Mouse (Mus musculus) lung, embryonic 15.5 days (tissue): Measurements from ENCODE around the gene Ctps2. TPM values are rescaled to one million over a fixed set of nuclear protein-coding genes. Genes with fewer than 3 reads are reported as not detected.
"Not testable (repeated sequence)": the region's sequence is repeated elsewhere in the genome, so short reads cannot be mapped to it uniquely, and the experiment has no call there.

Source experiments
- ATAC-seq: fragments of 200-750 bp; cut with Nextera tagmentation; 2 replicates; pipeline ENCODE4 v1.8.0; 2017; ENCODE audit warnings: moderate number of reproducible peaks, borderline replicate concordance; ENCODE audit not compliant: low FRiP score, low TSS enrichment; ENCODE audit errors: extremely low read depth
- H3K27ac ChIP-seq: fragments of 300-500 bp; sonication (generic); 2 replicates; pipeline ENCODE4 v1.5.1; 2015; ENCODE audit warnings: moderate library complexity, mild to moderate bottlenecking, inconsistent platforms
- H3K27me3 ChIP-seq: fragments of 300-500 bp; sonication (generic); 2 replicates; pipeline ENCODE4 v1.6.1; 2015; ENCODE audit warnings: inconsistent platforms
- H3K36me3 ChIP-seq: fragments of 300-500 bp; sonication (generic); 2 replicates; pipeline ENCODE4 v1.6.1; 2015; ENCODE audit warnings: inconsistent platforms
- H3K4me1 ChIP-seq: fragments of 300-500 bp; sonication (generic); 2 replicates; pipeline ENCODE4 v1.6.1; 2015; ENCODE audit warnings: inconsistent platforms
- H3K4me2 ChIP-seq: fragments of 300-500 bp; sonication (generic); 2 replicates; pipeline ENCODE4 v1.6.1; 2015; ENCODE audit warnings: inconsistent platforms, mild to moderate bottlenecking, moderate library complexity
- H3K4me3 ChIP-seq: fragments of 300-500 bp; sonication (generic); 2 replicates; pipeline ENCODE4 v1.5.1; 2015; ENCODE audit warnings: mild to moderate bottlenecking, inconsistent platforms
- H3K9ac ChIP-seq: fragments of 300-500 bp; sonication (generic); 2 replicates; pipeline ENCODE4 v1.6.1; 2015; ENCODE audit warnings: inconsistent platforms
- H3K9me3 ChIP-seq: fragments of 300-500 bp; sonication (generic); 2 replicates; pipeline ENCODE4 v1.6.1; 2016; ENCODE audit warnings: inconsistent platforms
- WGBS: fragments of 180-500 bp; shearing (Covaris S2); methylation state at CpG from one replicate; pipeline ENCODE4 v1.1.7; 2015; 5-methylcytosine and 5-hydroxymethylcytosine counted together
- polyA plus RNA-seq: library from polyadenylated mRNA; unstranded; fragments of >200 nt; fragmentation: Nextera tagmentation; extraction: Ambion mirVana; gene quantifications from 2 replicates; pipeline ENCODE4 v1.2.1, GENCODE M21; 2015

The Ctps2 gene
- polyA plus RNA-seq: 90.0 and 90.9 TPM in 2 replicates

DNA sequence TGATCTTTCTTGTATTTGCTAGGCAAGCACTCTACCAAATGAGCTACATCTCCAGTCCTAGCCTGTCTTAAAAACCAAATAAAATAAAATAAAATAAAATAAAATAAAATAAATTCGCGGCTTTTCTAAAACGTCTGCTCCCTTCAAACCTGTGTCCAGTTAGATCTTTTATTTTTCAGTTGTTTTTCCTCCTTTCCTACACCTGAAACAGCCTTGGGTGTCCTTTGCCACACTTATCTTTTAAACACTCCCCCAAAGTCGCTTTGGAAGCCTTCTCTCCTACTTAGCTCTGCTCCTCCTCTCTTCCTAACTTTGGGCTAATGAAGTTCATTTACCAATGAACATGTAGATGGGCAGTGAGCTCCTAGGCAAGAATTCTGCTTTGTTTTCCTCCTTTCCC, at the start of gene Ctps2:
Gene Ctps2, plus strand, starts transcription at position 301 of the 400 bp plus-strand sequence.
- H3K9ac ChIP-seq: peak within 1 kb of the TSS; percentile 60
- no peak for ATAC-seq
- H3K4me3 ChIP-seq: peak within 1 kb of the TSS; percentile 61
- H3K27me3 ChIP-seq: peaks cover 2% of the 10 kb centered on the region; the same call in 1 of the 2 replicates
- H3K27ac ChIP-seq: peak within 1 kb of the TSS; percentile 88
- WGBS: 25% methylated on average over 4 of the region's 4 CpGs
- H3K9me3 ChIP-seq: no peaks in the 10 kb centered on the region
- no peaks in the 10 kb centered on the region for H3K36me3 ChIP-seq
- H3K4me1 ChIP-seq: no peaks in the 10 kb centered on the region
- peak within 1 kb of the TSS; percentile 67 for H3K4me2 ChIP-seq

DNA sequence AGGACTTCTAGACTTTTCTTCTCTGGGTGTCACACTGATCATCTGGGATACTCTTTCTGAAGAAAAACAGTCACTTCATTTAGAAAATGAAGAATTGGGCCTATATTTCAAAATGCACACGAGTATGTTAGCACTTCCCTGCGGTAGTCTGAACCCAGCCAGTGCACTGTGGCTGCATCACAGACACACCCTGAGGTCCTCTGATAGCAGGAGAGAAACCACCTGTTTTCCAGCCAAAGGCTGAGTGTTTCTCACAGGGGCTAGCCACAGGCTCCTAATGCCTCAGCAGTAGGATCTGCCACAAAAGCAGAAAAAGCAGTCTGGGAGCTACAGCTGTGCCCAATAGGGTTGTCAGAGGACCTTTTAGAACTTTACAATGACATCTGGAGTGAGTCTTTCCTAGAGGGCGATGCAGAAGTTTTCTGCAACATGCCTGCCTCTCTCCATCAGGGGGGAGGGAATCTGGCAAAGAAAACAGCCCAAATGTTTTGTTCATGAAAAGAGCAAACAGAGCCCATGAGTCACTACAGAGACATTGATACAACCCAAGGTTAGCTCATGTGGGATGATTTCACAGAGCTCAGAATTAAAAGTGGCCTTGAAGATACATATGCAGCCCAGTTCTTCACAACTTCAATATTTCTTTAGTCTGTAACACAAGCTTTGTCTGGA, 32.6 kb upstream of the Ctps2 start:
- Histone ChIP-seq H3K9me3 (no peaks in the 10 kb centered on the region), H3K9ac (no peak overlapping the region), H3K4me1 (no peaks in the 10 kb centered on the region), H3K4me2 (no peak overlapping the region), H3K27me3 (no peaks in the 10 kb centered on the region), H3K4me3 (no peak overlapping the region), H3K27ac (no peak overlapping the region), H3K36me3 (peaks cover 5% of the 10 kb centered on the region; the same call in 1 of the 2 replicates)
- no peak for ATAC-seq
- 65% methylated on average over 3 of the region's 3 CpGs for WGBS

DNA sequence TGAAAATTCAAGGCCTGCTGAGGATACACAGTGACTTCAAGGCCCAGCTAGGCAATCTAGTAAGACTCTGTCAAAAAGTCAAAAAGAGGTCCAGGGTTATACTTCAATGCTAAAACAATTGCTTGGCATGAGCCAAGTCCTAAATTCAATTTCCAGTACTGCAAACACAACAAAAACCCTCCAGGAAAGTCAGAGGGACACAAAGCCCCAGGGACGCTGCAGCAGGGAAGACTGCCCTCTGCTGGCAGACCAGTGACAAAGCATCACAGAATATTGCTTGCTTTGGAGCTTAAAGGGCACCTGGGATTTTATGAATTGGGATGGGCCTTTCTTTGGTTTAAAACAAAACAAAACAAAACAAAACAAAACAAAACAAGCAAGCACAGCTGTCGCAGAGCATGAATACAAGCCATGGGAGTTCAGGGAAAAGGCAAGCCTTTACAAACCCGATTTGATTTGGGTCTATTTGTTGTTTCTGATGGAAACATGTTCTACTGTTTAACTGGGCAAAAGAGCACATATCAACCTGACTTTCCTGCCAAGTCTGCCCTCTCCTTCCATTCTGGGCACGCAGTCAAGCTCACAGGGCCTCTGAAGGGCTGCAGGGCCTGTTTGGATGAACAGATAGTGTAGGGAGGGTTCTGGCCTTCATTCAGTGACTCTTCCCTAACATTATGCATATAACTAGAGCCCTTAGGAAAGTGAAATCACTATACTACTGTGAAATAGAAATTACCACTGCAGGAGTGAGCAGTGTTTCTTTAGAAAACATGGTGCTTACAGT, 29.1 kb upstream of the Ctps2 start:
- Histone ChIP-seq H3K27ac (no peak overlapping the region), H3K36me3 (no peaks in the 10 kb centered on the region), H3K27me3 (no peaks in the 10 kb centered on the region), H3K9me3 (no peaks in the 10 kb centered on the region), H3K9ac (no peak overlapping the region), H3K4me3 (no peak overlapping the region), H3K4me1 (no peaks in the 10 kb centered on the region), H3K4me2 (no peak overlapping the region)
- WGBS: 37% methylated on average over 4 of the region's 4 CpGs
- no peak for ATAC-seq

DNA sequence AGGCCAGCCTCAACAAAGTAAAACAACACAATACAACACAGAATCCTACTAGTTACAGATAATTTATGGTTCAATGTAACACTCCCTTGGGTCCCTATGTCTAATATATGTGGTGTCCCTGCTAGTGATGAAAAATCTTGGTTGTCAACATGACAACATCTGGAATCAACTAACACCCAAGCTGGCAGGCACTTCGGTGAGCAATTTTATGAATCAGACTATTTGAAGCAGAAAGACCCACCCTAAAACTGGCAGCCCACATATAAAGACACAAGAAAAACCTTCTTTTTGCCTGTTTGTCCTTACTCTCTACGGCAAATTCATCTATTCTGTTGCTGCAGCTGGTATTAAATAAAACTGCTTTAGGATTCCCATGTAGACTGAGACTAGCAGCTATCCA, 27.3 kb upstream of the Ctps2 start:
- Histone ChIP-seq H3K27ac (no peak overlapping the region), H3K4me2 (no peak overlapping the region), H3K27me3 (no peaks in the 10 kb centered on the region), H3K36me3 (no peaks in the 10 kb centered on the region; the same call in 1 of the 2 replicates), H3K9me3 (no peaks in the 10 kb centered on the region), H3K9ac (no peak overlapping the region), H3K4me3 (no peak overlapping the region), H3K4me1 (no peaks in the 10 kb centered on the region)
- 85% methylated on average over 2 of the region's 2 CpGs for WGBS
- no peak for ATAC-seq

DNA sequence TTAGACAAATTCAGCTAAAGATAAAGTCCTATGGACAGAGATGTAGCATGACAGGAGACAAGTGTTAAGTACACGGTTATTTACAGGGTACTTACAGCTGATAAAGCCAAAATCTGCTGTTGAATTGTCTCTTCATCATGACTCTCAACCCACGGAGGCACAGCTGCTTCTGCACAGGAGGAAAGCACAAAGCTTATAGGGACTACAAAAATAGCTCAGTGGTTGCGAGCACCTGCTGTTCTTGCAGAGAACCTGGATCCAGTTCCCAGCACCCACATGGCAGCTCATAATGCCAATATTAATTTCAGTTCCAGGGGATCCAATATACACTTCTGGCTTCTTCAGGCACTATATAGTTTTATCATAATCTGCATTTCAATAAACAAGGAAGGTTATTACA, 22.8 kb upstream of the Ctps2 start:
- Histone ChIP-seq H3K4me3 (no peak overlapping the region), H3K36me3 (no peaks in the 10 kb centered on the region; the same call in 1 of the 2 replicates), H3K27ac (no peak overlapping the region), H3K9ac (no peak overlapping the region), H3K27me3 (no peaks in the 10 kb centered on the region), H3K9me3 (no peaks in the 10 kb centered on the region), H3K4me1 (no peaks in the 10 kb centered on the region), H3K4me2 (no peak overlapping the region)
- WGBS: 87% methylated on average over 3 of the region's 3 CpGs
- ATAC-seq: no peak

DNA sequence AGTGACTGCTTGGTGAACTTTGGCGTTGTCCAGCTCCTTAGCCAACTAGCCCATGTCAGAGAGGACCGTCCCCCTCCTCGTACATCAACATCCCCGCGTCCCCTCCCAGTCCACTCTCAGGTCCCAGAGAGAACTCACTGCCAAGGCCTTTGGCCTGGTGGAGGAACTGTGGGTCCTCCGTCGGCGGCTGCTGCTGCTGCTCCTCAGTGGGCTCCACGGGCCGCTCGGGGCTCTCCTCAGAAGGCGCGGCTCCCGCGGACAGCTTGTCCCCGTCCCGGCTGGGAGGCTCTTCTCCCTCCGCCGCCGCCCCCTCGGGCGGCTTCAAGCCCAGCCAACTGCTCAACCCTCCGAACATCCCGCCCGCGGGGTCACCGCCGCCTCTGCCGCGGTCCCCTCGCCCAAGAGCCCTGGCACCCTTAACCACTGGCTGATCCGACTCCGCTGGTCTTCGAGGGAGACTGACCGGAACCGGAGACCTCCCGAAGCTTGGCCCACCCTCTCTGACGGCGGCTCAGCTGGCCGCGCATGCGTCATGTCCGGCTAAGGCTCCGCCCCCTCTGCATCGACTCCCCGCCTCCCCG, 13.0 kb upstream of the Ctps2 start, which contains the start of gene Syap1:
Gene Syap1, minus strand, starts transcription at position 517 of the 581 bp plus-strand sequence.
- 12% methylated on average over 42 of the region's 47 CpGs for WGBS
- Histone ChIP-seq H3K4me2 (peak within 1 kb of the TSS; percentile 54), H3K4me1 (no peaks in the 10 kb centered on the region; the same call in 1 of the 2 replicates), H3K9ac (peak within 1 kb of the TSS; percentile 73), H3K27me3 (no peaks in the 10 kb centered on the region), H3K36me3 (no peaks in the 10 kb centered on the region), H3K9me3 (no peaks in the 10 kb centered on the region), H3K4me3 (peak within 1 kb of the TSS; percentile 72), H3K27ac (peak within 1 kb of the TSS; percentile 70)
- ATAC-seq: peak; percentile 98

DNA sequence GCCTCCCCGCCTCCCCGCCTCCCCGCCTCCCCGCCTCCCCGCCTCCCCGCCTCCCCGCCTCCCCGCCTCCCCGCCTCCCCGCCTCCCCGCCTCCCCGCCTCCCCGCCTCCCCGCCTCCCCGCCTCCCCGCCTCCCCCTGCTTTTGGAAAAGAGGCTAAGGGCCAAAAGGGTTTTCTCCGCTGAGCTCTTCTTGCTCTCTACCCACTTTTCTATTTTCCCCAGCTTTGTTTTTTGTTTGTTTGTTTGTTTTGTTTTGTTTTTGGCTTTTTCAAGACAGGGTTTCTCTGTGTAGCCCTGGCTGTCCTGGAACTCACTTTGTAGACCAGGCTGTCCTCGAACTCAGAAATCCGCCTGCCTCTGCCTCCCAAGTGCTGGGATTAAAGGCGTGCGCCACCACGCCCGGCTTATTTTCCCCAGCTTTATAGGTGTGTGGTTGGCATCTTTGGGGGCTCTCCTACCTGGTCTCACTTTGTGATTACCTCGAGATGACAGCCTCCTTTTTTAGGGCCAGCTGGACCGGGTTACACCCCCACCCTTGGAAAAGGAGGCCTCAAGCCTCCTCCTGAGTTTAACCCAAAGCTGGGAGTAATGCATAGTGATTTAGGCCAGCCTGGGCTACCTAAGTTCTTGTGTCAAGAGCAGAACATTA, 12.3 kb upstream of the Ctps2 start:
- not testable (repeated sequence) for H3K27me3 ChIP-seq, H3K4me2 ChIP-seq, H3K4me3 ChIP-seq, H3K4me1 ChIP-seq, H3K36me3 ChIP-seq, H3K27ac ChIP-seq, H3K9me3 ChIP-seq, H3K9ac ChIP-seq
- peak; percentile 25 for ATAC-seq
- WGBS: 77% methylated on average over 9 of the region's 25 CpGs

DNA sequence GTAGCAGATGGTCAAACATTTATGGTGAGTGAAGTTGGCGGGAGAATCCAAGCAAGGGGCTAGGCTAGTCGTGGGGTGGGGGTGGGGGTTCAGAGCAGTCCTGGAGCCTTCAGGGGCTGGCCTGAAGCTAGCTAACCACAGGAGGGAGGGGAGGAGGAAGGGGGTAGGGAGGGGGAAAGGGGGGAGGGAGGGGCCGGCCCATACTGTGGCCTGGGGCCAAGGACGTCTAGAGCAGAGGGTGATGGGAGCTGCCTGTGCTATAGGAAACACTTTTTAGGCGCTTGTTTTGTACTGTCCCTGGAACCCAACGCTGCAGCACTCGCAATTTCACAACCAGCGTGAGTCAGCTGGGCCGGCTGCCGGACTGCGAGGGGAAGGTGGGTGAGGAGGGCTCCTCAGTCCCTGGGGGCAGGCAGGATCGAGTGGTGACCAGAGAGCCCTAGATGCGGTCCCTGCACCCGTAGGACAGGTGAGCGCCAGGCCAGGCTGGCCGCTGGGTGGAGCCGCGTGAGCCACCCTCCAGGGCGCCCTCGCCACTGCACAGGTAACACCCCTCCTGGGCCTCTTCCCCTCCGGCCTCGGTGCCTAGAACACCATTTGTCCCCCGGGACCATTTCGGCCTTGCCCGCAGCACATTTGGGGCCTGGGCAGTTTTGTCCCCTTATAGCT, 467 bp downstream of the Ctps2 start:
- Histone ChIP-seq H3K36me3 (no peaks in the 10 kb centered on the region), H3K27ac (peak overlapping the region; percentile 88), H3K27me3 (peaks cover 2% of the 10 kb centered on the region; the same call in 1 of the 2 replicates), H3K9ac (peak overlapping the region; percentile 60), H3K4me3 (peak overlapping the region; percentile 61), H3K4me2 (peak overlapping the region; percentile 67), H3K4me1 (no peaks in the 10 kb centered on the region), H3K9me3 (no peaks in the 10 kb centered on the region)
- WGBS: 15% methylated on average over 23 of the region's 25 CpGs
- ATAC-seq: peak; percentile 93

DNA sequence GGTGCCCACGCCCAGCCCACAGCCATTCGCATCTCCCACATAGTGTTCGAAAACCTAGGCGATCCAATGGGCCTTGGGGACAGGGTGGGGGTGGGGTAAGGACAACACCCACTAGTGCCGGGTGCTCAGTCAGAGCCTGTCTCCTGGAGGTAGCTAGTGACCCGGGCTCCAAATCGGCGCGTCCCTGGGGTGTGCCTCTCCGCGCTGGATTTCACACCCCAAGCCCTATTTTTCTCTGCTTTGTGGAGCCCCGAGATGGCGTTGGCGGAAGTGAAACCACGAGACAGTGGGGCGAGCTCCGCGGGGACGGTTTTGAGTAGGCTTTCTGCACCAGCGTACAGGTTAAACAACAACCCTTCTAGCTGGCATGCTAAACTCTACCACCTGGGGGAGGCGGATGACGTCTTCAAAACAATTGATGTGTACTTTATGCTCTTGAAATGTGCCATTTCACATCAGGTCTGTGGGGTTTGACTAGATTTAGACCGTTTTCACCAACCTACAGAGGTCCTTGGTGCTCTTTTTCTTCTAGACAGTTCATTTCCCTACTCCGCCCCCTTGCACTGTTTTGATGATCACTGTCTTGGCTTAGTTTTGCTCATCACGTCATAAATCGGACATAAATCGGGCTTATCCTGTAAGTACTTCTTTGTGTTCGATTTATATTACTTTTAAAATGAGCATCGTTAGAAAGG, 1.1 kb downstream of the Ctps2 start:
- peaks cover 2% of the 10 kb centered on the region; the same call in 1 of the 2 replicates for H3K27me3 ChIP-seq
- H3K27ac ChIP-seq: peak overlapping the region; percentile 88
- peak overlapping the region; percentile 60 for H3K9ac ChIP-seq
- WGBS: 18% methylated on average over 29 of the region's 29 CpGs
- no peaks in the 10 kb centered on the region for H3K36me3 ChIP-seq
- peak; percentile 66 for ATAC-seq
- H3K4me2 ChIP-seq: peak overlapping the region; percentile 67
- H3K4me3 ChIP-seq: peak overlapping the region; percentile 61
- no peaks in the 10 kb centered on the region for H3K9me3 ChIP-seq
- no peaks in the 10 kb centered on the region for H3K4me1 ChIP-seq

DNA sequence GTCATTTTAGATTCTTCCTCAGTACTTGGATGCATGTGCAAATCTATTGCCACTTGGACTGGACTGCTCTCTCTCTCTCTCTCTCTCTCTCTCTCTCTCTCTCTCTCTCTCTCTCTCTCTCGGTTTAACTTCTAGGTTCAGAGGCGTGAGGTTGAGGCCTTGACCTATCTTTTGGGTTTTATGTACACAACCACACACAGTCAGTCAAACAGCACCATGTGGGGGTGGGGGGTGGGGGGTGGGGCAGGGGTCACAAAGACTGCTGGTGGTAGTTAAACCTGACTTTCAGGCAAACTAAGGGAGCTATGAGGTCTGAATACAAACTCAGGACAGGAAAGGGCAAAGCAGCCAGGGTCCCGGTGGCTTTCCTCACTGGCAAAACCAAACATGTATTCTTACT, 6.5 kb downstream of the Ctps2 start:
- ATAC-seq: no peak
- Histone ChIP-seq H3K9ac (no peak overlapping the region), H3K4me3 (no peak overlapping the region), H3K9me3 (no peaks in the 10 kb centered on the region), H3K4me1 (no peaks in the 10 kb centered on the region), H3K27ac (no peak overlapping the region), H3K36me3 (peaks cover 5% of the 10 kb centered on the region; the same call in 1 of the 2 replicates), H3K4me2 (no peak overlapping the region), H3K27me3 (no peaks in the 10 kb centered on the region)
- WGBS: 53% methylated on average over 3 of the region's 3 CpGs

DNA sequence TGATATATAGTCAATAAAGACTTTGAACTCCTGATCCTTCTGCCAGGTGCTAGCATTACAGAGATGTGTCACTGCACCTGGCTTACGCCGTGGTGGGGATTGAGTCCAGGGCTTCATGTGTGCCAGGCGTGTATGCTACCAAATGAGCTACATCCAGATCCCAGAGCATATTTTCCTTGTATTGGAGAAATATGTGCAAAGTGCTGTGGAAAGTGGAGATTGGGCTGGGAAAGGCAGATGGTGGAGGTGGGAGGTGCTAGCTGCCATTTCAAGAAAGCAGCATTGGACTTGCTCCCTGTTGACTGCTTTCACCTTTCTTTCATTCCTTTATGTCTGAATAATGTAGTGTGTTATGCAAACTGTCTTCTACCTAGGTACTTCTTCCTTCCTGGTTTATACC, 12.6 kb downstream of the Ctps2 start:
- H3K4me3 ChIP-seq: no peak overlapping the region
- no peaks in the 10 kb centered on the region for H3K9me3 ChIP-seq
- no peaks in the 10 kb centered on the region for H3K27me3 ChIP-seq
- H3K9ac ChIP-seq: no peak overlapping the region
- no peak overlapping the region for H3K27ac ChIP-seq
- no peak overlapping the region for H3K4me2 ChIP-seq
- no peaks in the 10 kb centered on the region for H3K4me1 ChIP-seq
- WGBS: 91% methylated on average over 3 of the region's 3 CpGs
- H3K36me3 ChIP-seq: peaks cover 5% of the 10 kb centered on the region; the same call in 1 of the 2 replicates
- ATAC-seq: no peak
